Mouse (Mus musculus): ENCODE measurements around the gene Dazl. TPM values are rescaled to one million over a fixed set of nuclear protein-coding genes. Genes with fewer than 3 reads are reported as not detected.

The Dazl gene
- polyA plus RNA-seq, 1 experiment, result not detected

GRCm38 (mm10) chr17:50310148-50310802, 16.8 kb upstream of the Dazl start:
- H3K79me3 ChIP-seq (ENCODE audit: low read depth), result no peaks in the 10 kb centered on the region
- peaks cover under 1% of the 10 kb centered on the region for H3K27me3 ChIP-seq (ENCODE audit: control insufficient read depth, insufficient read depth, insufficient read length)
- H3K36me3 ChIP-seq (ENCODE audit: control insufficient read depth, insufficient read depth), result no peaks in the 10 kb centered on the region
- no peak overlapping the region for H3K4me3 ChIP-seq (ENCODE audit: insufficient read depth, poor library complexity, severe bottlenecking)
- H3K79me2 ChIP-seq (ENCODE audit: control insufficient read depth, insufficient read depth), result no peaks in the 10 kb centered on the region
- TF ChIP-seq CTCF (IDR thresholded peaks at IDR 0.05; ENCODE audit: control insufficient read depth, insufficient read depth, insufficient read length), result no peak
- no peak for TF ChIP-seq MYOG (IDR thresholded peaks at IDR 0.05; ENCODE audit: control insufficient read depth, extremely low read depth, insufficient read length)
- TF ChIP-seq CEBPB (IDR thresholded peaks at IDR 0.05; ENCODE audit: low read depth), result no peak
- no peak for TF ChIP-seq MAX (IDR thresholded peaks at IDR 0.05)
- no peak for TF ChIP-seq USF1 (IDR thresholded peaks at IDR 0.05; ENCODE audit: low read depth)
- TF ChIP-seq MYOD1 (IDR thresholded peaks at IDR 0.05; ENCODE audit: control insufficient read depth, insufficient read length, low read depth), result no peak
- TF ChIP-seq FOSL1 (IDR thresholded peaks at IDR 0.05; ENCODE audit: insufficient read depth, low read length, poor library complexity, severe bottlenecking), result no peak
- H3ac ChIP-seq (ENCODE audit: control insufficient read depth, insufficient read length, low read depth), result no peak overlapping the region

DNA sequence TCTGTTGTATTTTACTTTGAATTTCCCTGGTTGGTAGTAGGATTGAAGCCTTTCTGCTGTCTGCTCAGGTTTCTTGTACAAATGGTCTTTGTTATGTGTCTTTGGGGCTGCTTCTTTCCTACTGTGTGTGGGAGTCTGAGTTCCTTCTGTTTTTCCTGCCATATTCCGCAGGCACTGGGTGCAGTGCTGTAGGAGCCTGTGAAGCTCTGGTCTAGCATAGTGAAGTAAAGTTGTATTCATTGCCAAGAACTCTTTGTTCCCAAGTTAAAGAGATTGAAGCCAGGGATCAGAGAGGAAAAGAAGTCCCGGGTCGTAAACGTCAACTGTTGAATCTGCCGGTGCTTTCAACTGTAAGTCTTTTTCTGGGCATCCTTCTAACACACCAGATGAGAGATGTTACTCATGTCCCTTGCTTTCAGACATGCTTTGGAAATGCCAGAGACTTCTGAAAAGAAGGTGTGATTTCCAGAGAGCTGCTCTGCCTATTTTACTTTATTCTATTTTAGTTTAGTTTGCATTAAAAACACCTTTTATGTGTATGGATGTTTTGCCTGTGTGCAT, 16.2 kb upstream of the Dazl start:
- TF ChIP-seq FOSL1 (IDR thresholded peaks at IDR 0.05; ENCODE audit: insufficient read depth, low read length, poor library complexity, severe bottlenecking), result no peak
- TF ChIP-seq MYOG (IDR thresholded peaks at IDR 0.05; ENCODE audit: control insufficient read depth, extremely low read depth, insufficient read length), result no peak
- TF ChIP-seq MAX (IDR thresholded peaks at IDR 0.05), result no peak
- Histone ChIP-seq H3K79me2 (ENCODE audit: control insufficient read depth, insufficient read depth) (no peaks in the 10 kb centered on the region), H3K36me3 (ENCODE audit: control insufficient read depth, insufficient read depth) (no peaks in the 10 kb centered on the region), H3K27me3 (ENCODE audit: control insufficient read depth, insufficient read depth, insufficient read length) (peaks cover 5% of the 10 kb centered on the region), H3K79me3 (ENCODE audit: low read depth) (no peaks in the 10 kb centered on the region), H3K4me3 (ENCODE audit: insufficient read depth, poor library complexity, severe bottlenecking) (no peak overlapping the region), H3ac (ENCODE audit: control insufficient read depth, insufficient read length, low read depth) (no peak overlapping the region)

GRCm38 (mm10) chr17:50308880-50309279, 15.4 kb upstream of the Dazl start:
- Histone ChIP-seq H3K79me3 (ENCODE audit: low read depth) (no peaks in the 10 kb centered on the region), H3K36me3 (ENCODE audit: control insufficient read depth, insufficient read depth) (no peaks in the 10 kb centered on the region), H3ac (ENCODE audit: control insufficient read depth, insufficient read length, low read depth) (no peak overlapping the region), H3K4me3 (ENCODE audit: insufficient read depth, poor library complexity, severe bottlenecking) (no peak overlapping the region), H3K79me2 (ENCODE audit: control insufficient read depth, insufficient read depth) (no peaks in the 10 kb centered on the region), H3K27me3 (ENCODE audit: control insufficient read depth, insufficient read depth, insufficient read length) (peaks cover 5% of the 10 kb centered on the region)
- TF ChIP-seq MAX (IDR thresholded peaks at IDR 0.05), result no peak

GRCm38 (mm10) chr17:50308059-50308647, 14.7 kb upstream of the Dazl start:
- peaks cover 5% of the 10 kb centered on the region for H3K27me3 ChIP-seq (ENCODE audit: control insufficient read depth, insufficient read depth, insufficient read length)
- TF ChIP-seq MYOG (IDR thresholded peaks at IDR 0.05; ENCODE audit: control insufficient read depth, extremely low read depth, insufficient read length), result no peak
- no peak for TF ChIP-seq MYOD1 (IDR thresholded peaks at IDR 0.05; ENCODE audit: control insufficient read depth, insufficient read length, low read depth)
- no peak for TF ChIP-seq FOSL1 (IDR thresholded peaks at IDR 0.05; ENCODE audit: insufficient read depth, low read length, poor library complexity, severe bottlenecking)

DNA sequence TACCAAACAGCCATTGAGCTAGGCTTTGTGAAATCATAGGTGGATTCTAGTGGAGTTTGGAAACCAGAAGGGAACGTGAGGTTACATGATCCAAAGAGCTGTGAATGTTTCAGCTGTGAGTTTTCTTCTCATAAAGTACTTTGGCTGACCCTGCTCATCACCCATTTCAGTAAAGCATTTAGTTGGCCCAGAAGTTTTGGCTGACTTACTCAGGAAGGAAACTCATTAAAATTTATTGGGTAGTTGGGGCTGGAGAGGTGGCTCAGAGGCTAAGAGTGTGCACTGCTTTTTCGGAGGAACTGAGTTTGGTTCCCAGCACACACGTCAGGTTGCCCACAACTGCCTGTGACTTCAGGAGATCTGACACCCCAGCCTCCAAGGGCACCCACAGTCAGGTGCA, 9.4 kb upstream of the Dazl start:
- no peak for TF ChIP-seq FOSL1 (IDR thresholded peaks at IDR 0.05; ENCODE audit: insufficient read depth, low read length, poor library complexity, severe bottlenecking)
- TF ChIP-seq MYOD1 (IDR thresholded peaks at IDR 0.05; ENCODE audit: control insufficient read depth, insufficient read length, low read depth), result no peak
- H3K27me3 ChIP-seq (ENCODE audit: control insufficient read depth, insufficient read depth, insufficient read length), result peaks cover 5% of the 10 kb centered on the region
- H3K79me3 ChIP-seq (ENCODE audit: low read depth), result no peaks in the 10 kb centered on the region
- H3K36me3 ChIP-seq (ENCODE audit: control insufficient read depth, insufficient read depth), result no peaks in the 10 kb centered on the region
- no peak overlapping the region for H3ac ChIP-seq (ENCODE audit: control insufficient read depth, insufficient read length, low read depth)
- no peaks in the 10 kb centered on the region for H3K79me2 ChIP-seq (ENCODE audit: control insufficient read depth, insufficient read depth)
- H3K4me3 ChIP-seq (ENCODE audit: insufficient read depth, poor library complexity, severe bottlenecking), result no peak overlapping the region

More at GRCm38 (mm10) chr17:50308059-50308647, 14.7 kb upstream of the Dazl start:
- H3K36me3 ChIP-seq (ENCODE audit: control insufficient read depth, insufficient read depth), result no peaks in the 10 kb centered on the region
- no peak overlapping the region for H3ac ChIP-seq (ENCODE audit: control insufficient read depth, insufficient read length, low read depth)
- no peaks in the 10 kb centered on the region for H3K79me3 ChIP-seq (ENCODE audit: low read depth)
- no peak overlapping the region for H3K4me3 ChIP-seq (ENCODE audit: insufficient read depth, poor library complexity, severe bottlenecking)
- no peaks in the 10 kb centered on the region for H3K79me2 ChIP-seq (ENCODE audit: control insufficient read depth, insufficient read depth)

- Histone ChIP-seq H3K4me3 (ENCODE audit: insufficient read depth, poor library complexity, severe bottlenecking) (no peak overlapping the region), H3K79me2 (ENCODE audit: control insufficient read depth, insufficient read depth) (no peaks in the 10 kb centered on the region), H3K36me3 (ENCODE audit: control insufficient read depth, insufficient read depth) (no peaks in the 10 kb centered on the region), H3K79me3 (ENCODE audit: low read depth) (no peaks in the 10 kb centered on the region), H3ac (ENCODE audit: control insufficient read depth, insufficient read length, low read depth) (no peak overlapping the region), H3K27me3 (ENCODE audit: control insufficient read depth, insufficient read depth, insufficient read length) (peaks cover 5% of the 10 kb centered on the region)
- TF ChIP-seq MYOD1 (IDR thresholded peaks at IDR 0.05; ENCODE audit: control insufficient read depth, insufficient read length, low read depth) (no peak), MYOG (IDR thresholded peaks at IDR 0.05; ENCODE audit: control insufficient read depth, extremely low read depth, insufficient read length) (no peak), USF1 (IDR thresholded peaks at IDR 0.05; ENCODE audit: low read depth) (no peak), CTCF (IDR thresholded peaks at IDR 0.05; ENCODE audit: control insufficient read depth, insufficient read depth, insufficient read length) (no peak), MAX (IDR thresholded peaks at IDR 0.05) (no peak), CEBPB (IDR thresholded peaks at IDR 0.05; ENCODE audit: low read depth) (no peak), FOSL1 (IDR thresholded peaks at IDR 0.05; ENCODE audit: insufficient read depth, low read length, poor library complexity, severe bottlenecking) (no peak)
Measured at GRCm38 (mm10) chr17:50300171-50300841, 6.9 kb upstream of the Dazl start.
